Mouse (Mus musculus) NIH3T3 (cell line): ENCODE measurements around the gene Trpm8.

Experiments
- DNase-seq: peaks from one replicate; pipeline ENCODE4 v3.0.0-alpha.2; 2012; ENCODE audit warnings: low read depth

Gene Trpm8

DNA sequence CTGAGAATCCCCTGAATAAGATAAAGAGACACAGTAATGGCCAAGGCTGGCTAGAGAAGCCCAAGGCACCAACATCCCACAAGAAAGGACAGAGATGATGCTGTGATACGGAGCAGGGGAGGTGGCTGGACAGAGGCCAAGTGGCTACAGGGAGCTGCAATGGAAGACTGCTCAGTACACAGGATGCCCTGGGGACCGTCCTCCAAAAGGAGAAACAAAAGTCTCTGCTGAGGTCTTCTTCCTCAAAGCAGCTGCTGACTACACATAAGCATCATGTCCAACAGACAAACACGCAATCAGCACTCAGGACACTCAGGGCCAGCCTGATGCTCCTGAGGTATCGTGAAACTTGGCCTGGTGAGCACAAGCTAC is 12.6 kb upstream of the Trpm8 start:
- peak; percentile 50 for DNase-seq

DNA sequence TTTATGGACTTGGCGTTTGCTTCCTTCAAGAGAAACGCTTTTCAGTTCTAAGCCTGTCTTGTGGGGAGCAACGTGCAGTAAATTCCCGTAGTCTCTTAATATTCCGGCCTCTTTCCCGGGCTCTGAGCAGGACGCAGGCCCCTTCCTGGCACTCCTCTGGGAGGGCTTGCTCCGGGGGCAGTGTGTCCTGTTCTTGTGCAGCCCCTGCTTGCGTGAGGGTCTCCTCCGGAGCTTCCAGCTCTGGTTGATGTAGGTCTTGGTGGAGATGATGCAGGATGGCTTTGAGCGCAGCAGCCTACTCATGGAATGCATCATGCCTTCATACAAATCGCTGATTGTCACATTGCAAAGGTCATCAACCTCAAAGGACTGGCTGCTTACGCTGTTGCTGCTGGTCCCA is 11.3 kb upstream of the Trpm8 start:
- DNase-seq, result no peak

DNA sequence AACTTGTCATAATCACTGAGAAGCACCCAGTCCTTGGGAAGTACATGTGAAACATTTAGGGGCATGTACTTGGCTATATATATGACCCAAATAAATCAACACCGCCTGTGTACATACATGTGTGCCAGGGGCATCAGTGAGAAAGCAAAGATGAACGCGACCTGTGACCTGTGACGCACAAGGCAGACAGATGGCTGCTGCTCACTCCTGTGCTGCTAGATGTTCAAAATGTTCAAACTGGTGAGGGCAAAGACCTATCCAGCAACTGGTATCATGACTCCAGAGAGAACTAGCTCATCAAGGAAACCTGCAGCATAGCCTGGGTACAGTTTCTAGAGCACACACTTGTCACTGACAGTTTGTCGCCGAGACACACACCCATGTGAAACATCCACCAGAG is 10.0 kb upstream of the Trpm8 start:
- no peak for DNase-seq

DNA sequence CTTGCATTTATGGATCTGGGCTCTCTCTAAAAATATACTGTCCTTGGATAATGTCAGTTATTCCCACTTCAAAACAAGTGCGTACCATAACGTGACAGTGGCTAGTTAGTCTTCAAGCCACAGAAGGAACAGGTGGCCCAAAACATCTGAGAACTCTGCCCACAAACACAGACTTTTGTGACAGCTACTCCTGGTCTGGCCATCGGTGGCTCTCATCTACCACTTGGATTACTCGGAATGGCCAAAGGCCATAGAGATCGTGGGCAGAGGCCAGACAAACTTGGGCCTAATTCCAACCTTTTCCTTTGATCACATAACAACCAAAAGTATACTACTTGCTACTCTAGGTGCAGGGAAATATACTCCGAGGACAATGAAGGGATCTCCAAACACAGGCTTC is 9.4 kb upstream of the Trpm8 start:
- DNase-seq, result no peak

- no peak for DNase-seq
Observed at GRCm38 (mm10) chr1:88269539-88270309, 7.7 kb upstream of the Trpm8 start.

DNA sequence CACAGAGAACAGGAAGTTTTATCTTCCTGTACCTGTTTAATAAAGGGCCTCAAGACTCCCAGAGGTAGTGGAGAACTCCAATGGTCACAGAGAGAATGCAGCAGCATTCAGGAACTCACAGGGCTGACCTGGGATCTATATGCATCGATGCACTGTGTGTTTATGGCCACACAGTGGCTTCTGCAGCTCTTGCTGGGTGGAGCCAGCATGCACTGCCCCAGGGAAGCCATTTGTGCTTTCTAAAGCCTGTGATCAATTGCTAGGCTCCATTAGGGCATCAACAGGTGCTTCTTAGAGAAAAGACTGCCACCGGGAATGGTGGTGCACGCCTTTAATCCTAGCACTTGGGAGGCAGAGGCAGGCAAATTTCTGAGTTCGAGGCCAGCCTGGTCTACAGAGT is 4.6 kb upstream of the Trpm8 start:
- no peak for DNase-seq

GRCm38 (mm10) chr1:88273326-88273725 is 4.1 kb upstream of the Trpm8 start:
- DNase-seq, result no peak

DNA sequence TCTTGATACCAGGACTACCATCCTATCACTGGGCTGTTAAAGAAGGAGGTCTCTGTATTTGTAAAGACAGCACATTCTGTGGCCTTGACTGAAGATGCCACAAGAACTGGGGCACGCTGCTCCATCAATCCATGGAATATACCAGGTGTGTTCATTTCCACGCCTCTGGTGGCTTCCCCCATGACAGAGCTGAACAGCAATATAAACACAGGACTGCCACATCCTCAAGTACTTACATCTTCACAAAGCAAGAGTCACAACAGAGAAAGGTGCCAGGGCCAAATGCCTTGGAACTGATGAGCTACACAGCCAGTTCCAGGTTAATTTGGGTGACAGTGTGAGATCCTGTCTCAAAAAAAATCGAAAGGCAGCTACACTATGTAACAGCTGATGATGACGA is 3.6 kb upstream of the Trpm8 start:
- no peak for DNase-seq

DNA sequence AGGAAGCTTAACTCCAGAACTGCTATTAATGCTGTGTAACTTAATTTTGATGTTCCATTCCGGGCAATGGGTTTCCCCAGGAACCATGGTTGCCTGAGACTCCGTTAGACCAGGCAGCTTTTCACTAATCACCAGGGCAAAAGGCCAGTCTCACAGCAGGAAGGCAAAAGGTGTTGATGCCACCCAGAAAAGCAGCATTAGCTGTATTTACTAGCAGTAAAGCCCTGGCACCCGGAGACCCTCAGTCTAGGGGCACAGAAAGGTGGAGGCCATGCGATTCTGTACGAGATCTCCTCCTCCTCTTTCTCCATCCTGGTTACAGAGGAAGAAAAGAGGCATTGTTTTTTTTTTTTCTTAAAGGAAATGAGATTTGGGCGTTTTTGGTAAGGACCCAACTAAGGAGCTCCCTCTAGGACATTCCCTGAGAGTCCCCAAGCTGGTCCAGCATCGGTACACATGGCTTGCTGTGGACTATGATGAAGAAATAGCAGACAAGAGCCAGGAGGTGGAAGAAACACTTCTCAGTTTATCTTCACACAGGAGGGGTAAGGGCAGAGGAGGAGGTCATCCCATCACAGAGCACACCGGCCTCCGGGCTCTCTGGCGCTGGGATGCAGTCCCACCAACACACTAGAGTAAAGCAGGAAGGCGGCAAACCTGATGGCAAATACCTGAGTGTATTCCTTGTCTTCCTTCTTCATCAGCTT is 2.9 kb upstream of the Trpm8 start:
- no peak for DNase-seq

DNA sequence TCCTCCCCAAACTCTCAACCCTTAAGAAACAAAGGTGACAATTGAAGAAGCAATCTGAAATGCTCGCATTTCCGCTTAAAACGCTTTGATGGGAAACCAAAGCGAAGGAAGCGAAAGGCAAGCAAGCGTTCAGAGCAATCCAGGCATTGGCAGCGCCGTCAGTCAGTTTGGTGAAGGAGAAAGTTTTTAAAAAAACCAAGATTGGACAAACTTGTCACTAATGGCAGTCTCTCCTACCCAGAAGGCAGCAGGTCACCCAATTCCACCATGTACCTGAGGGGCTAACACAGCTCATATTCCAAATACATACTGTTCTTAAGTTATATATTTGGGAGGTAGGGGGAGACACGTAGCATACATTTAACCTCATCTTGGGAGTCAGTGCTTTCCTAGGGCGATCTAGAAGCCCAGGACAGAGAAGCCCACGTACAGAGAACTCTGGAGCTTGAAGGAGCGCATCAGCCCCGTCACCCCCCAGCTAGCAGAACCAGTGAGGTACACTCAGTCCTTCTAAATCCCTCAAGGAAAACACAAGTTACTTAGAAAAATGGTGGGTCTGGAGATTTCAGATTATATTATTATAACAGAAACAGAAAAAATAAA is 2.3 kb upstream of the Trpm8 start:
- DNase-seq, result no peak

DNA sequence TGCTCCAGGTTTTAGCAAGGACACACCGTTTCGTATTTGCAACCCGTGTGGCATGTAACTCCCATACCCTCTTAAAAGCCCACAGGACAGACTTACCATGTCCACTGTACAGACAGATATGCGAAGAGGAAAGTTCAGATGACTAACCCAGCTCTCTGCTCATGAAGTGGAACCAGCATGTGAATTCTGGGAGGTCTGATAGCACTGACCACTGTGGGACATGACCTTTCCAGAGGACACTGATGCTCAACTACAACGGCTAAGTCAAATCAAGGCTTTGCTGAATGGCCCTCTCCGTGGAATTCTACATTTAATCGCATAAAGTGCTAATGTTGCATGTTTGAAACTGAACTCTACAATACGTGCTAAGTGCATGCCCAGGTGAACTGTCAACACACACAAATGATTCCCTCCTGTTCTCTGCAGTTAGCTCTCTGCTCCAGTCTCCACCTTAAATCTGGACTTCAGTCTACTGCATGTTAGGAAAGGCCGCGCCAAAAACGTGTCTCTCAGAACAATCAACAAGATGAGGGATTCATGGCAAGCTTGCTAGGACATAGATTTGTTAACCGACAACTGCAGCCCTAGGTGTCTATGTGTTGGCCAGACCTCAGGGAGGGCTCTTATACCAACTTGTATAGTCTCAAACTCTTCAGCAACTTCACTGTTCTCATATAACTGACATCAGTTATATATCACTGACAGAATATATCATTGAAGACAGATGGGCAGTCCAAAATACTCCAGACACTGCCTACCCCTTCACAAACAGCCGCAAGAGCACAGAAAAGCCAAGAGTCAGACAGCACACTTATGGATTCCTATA is 1.6 kb upstream of the Trpm8 start:
- DNase-seq, result no peak

- peak; percentile 60 for DNase-seq
Observed at GRCm38 (mm10) chr1:88276524-88277097, 850 bp upstream of the Trpm8 start.

DNA sequence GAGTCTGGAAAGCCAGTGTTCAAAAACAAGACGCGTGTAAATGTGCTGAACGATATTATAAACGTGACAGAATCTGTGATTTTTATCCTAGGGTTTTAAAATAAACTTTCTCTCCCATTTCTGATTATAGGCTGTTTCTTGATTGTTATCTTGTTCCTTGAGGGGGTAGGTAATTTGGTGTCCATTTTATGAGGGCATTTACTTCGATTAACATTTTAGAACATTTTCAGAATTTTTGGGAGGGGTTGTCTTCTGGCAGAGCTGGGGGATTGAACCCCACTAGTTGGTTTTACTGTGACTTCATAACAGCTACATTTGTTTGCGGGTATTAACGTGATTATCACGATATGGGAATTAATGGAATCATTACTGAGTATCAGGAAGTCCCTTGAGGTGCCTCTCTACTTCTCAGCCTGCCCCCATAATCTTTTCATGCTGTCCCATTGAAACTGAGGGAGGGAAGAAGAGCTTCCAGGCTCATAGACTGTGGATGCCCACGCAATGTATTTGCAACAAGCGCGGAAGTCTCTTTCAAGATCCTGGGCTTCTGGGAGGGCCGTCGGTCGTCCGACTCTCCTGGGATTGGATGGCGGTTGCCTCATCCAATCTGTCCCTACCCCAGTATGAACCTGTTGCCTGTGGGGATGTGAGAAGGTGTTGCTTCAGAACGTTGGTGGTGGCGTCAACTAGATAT is 504 bp downstream of the Trpm8 start:
- no peak for DNase-seq

DNA sequence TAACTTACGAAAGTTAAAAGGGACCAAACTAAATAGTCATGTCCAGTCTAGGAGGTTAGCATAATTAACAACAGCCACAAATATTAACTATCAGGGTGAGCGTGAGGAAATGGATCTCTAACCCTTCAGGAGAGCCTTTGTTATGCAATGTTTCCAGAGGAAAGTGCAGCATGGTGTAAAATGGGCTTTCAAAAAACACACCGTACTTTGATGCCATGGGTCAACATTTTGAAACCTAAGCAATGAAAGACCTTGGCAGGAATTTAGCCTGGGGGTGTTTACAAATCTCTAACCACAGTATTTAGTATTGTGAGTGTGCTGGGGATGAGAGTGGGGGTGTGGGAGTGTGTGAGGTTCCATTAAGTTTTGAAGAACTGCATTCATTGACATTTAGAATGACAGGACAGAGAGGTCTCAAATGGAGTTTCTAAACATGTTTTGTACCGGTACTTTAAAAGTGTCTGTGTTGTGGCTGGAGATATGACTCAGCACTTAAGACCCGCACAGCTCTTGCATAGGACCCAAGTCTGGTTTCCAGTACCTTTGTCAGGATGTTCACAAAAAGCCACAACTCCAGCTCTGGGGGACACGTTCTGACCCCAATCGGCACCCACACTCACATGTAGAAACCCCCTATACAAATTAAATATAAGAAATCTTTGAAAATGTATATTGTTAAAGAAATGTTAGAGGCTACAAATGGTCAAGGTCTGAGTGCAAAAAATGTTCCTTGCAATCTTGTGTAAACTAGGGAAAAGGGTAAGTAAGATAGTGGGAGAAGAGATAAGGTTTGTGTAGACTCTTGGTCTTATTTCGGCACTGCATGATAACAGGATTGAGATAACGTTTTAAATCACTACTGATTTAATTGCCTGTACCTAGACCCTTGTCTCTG is 1.9 kb downstream of the Trpm8 start:
- DNase-seq, result peak; percentile 80

DNA sequence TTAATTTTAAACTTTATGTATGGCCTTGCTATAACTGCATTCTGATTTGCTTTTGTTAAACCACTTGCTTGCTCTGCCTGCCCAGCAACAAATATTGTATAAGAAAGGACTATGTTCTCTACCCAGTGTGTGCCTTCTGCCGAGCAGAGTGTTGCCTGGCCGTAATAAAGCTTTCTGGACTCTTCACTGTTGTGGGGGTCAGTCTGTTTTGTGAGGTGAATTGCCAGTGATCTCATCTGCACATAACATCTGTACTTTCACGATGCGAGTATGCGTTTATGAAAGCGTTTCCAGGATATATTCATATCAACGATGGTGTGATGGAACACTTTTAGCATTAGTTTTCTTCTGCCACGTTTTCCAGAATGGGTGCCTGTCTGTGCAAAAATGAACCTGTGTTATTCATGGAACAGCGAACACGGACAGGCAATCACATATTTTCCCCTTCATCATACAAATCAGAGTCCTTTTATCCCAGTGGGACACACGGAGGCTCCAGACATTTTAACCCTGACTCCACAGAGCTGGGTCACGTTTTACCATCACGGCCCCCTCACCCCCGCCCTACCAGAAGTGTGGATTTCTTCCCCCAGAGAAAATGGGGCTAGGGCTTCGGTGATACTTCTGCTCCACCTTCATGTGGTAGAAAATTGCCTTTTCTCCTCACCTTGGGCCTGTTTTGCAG is 2.7 kb downstream of the Trpm8 start:
- DNase-seq, result no peak

DNA sequence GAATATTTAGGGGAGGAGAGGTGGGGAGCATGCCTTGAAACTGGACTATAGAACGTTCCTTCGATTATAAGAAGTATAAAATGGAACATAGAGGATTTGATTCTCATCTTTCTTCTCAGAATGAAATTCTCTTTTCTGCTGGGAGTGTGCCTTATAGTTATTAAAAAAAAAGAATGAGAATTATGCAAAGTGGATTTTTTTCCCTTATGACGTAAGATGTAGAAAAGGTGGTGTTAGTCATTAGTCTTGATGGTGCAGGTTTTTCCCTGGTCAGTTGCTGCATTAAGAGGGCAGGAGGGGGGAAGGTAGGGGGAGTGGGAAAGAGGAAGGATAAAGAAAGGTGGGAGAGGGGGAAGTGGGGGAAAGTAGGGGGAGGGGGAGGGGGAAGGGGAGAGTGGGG is 4.8 kb downstream of the Trpm8 start:
- DNase-seq, result no peak

- no peak for DNase-seq
Observed at GRCm38 (mm10) chr1:88283376-88284227, 6.1 kb downstream of the Trpm8 start.

DNA sequence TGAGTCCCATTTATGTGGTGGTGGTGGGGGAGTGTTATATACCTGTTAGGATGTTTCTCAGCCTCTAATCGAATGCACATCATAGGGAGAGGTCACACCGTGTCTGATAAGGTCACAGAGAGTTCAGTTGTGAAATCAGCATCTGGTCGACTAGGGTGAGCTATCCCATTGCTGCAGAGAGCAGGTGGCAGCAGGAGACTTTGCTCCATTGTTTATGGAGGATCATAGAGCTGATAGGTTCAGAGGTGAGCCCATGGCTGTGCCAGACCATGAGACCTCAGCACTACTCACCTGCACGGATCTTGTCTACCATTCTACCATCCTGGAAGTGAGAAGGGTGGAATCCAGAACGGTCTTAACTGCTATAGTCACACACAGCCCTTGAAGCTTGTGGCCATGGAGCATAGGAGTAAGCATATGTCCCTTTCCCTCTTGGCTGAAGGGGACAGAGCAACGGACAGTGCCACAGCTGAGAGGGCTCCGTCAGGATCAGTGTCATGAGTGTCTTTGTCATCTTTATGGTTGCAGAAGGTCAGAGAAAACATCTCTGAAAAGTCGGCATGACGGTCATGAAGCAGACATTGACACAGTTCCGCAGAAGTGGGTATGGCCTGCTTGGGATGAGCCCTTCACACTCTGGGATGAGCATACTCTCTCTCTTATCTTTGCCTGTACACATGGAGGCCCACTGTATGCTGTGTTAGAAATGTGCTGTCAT is 6.9 kb downstream of the Trpm8 start:
- no peak for DNase-seq
